Mouse (Mus musculus) thymus, adult 2 months (tissue): ENCODE measurements around the gene Msi2.

Experiments used
- CTCF ChIP-seq: fragments of 200-500 bp; IDR thresholded peaks from 2 replicates; pipeline ENCODE4 v1.5.1; 2012; ENCODE audit warnings: mild to moderate bottlenecking, control low read depth, low read length, moderate library complexity, borderline replicate concordance; ENCODE audit not compliant: control insufficient read depth, poor library complexity, insufficient read depth; ENCODE audit errors: extremely low read depth
- POLR2A ChIP-seq: fragments of 200-500 bp; IDR thresholded peaks from 2 replicates; pipeline ENCODE4 v1.6.1; 2012; ENCODE audit warnings: mild to moderate bottlenecking, low read length, control low read depth, moderate library complexity; ENCODE audit not compliant: control insufficient read depth, poor library complexity, insufficient read depth; ENCODE audit errors: extremely low read depth

- no peak for TF ChIP-seq CTCF
- no peak for TF ChIP-seq POLR2A
Measured at GRCm38 (mm10) chr11:88551034-88551433, 167.3 kb downstream of the Msi2 start.
